Mouse (Mus musculus): ENCODE measurements around the gene Zfpm1. TPM values are rescaled to one million over a fixed set of nuclear protein-coding genes. Genes with fewer than 3 reads are reported as not detected.
A peak's percentile ranks its signal among the peaks of the same experiment; 100 is the strongest.

Zfpm1 gene
- polyA plus RNA-seq, 1 experiment from 2014 or later: 6.1 TPM

DNA sequence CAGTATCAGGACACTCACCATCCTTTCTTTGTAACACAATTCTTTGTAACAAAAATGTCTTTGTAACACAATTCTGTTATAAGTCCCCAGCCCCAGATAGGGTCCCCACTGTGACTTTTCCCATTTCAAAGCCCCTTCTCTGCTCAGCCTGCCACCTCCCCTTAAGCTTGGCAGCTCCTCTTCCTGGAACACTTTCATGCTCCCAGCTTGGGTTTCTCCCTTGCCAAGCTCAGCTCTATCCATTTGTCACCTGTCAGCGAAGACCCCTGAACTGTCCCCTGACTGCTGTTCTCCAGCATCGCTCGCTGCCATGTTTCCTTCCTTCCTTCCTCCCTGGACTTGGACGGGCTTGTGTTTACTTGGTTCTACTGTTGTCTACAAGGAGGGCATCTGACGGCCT is 75.7 kb downstream of the Zfpm1 start:
- no peak overlapping the region for H3K9ac ChIP-seq (ENCODE audit: low read length)
- H3K4me3 ChIP-seq (ENCODE audit: control insufficient read depth in 1 of 2, insufficient read depth in 1 of 2, low read depth in 1 of 2, low read length in 2 of 2): no peak overlapping the region
- WGBS: 60% methylated on average over 5 of the region's 5 CpGs
- ATAC-seq (ENCODE audit: insufficient number of reproducible peaks, insufficient read depth, low FRiP score, low read depth): no peak
- H3K27ac ChIP-seq (replicated peaks in 1 of 2; ENCODE audit: control insufficient read depth in 1 of 2, insufficient read depth in 1 of 2, low read depth in 2 of 2, low read length in 2 of 2): no peak overlapping the region
- no peaks in the 10 kb centered on the region for H3K4me1 ChIP-seq (ENCODE audit: control insufficient read depth in 2 of 2, insufficient read depth in 2 of 2, low read length in 2 of 2)
- H3K27me3 ChIP-seq (ENCODE audit: control insufficient read depth, insufficient read depth, low read length): 0 out of 2 replicates have a peak, but pooled peaks cover 3% of the 10 kb centered on the region
- no peaks in the 10 kb centered on the region for H3K9me3 ChIP-seq (ENCODE audit: control insufficient read depth, low read length)
- H3K4me2 ChIP-seq (ENCODE audit: low read length): no peak overlapping the region
- H3K36me3 ChIP-seq (ENCODE audit: control insufficient read depth, insufficient read depth, low read length): no peaks in the 10 kb centered on the region

DNA sequence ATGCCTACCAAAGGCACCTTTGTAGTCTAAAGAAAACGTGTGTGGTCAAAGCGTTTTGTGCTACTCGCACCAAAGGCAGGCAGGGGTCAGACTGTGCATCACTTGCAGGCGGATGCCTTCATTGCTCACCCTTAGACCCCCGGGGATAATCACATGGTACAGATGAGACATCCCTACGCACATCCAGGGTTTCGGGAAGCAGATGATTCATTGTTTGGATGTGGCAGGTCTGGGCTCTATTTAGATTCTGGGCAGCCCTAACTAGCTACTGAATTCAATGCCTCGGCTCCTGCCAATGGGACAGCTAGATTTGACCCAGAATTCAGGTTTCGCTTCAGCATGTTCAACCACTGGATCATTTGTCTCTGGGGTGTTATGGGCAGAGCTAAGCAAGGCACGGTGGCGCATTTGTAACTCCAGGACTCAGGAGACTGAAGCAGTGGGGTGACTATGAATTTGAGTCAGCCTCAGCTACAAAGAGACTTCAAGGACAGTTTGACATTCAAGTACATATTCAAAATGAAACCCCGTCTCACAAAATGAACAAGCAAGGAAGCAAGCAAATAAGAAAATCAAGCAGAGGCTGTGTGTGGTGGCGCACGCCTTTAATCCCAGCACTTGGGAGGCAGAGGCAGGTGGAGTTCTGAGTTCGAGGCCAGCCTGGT is 77.3 kb downstream of the Zfpm1 start:
- H3K27ac ChIP-seq (replicated peaks in 1 of 2; ENCODE audit: control insufficient read depth in 1 of 2, insufficient read depth in 1 of 2, low read depth in 2 of 2, low read length in 2 of 2): no peak overlapping the region
- no peak overlapping the region for H3K9ac ChIP-seq (ENCODE audit: low read length)
- no peak for ATAC-seq (ENCODE audit: insufficient number of reproducible peaks, insufficient read depth, low FRiP score, low read depth)
- WGBS: 83% methylated on average over 15 of the region's 15 CpGs
- no peak overlapping the region for H3K4me3 ChIP-seq (ENCODE audit: control insufficient read depth in 1 of 2, insufficient read depth in 1 of 2, low read depth in 1 of 2, low read length in 2 of 2)
- 0 out of 2 replicates have a peak, but pooled peaks cover 3% of the 10 kb centered on the region for H3K27me3 ChIP-seq (ENCODE audit: control insufficient read depth, insufficient read depth, low read length)
- no peak overlapping the region for H3K4me2 ChIP-seq (ENCODE audit: low read length)
- H3K36me3 ChIP-seq (ENCODE audit: control insufficient read depth, insufficient read depth, low read length): no peaks in the 10 kb centered on the region
- 0 out of 4 replicates have a peak, but pooled peaks cover 0 to 2% of the 10 kb centered on the region in 2 experiments for H3K4me1 ChIP-seq (ENCODE audit: control insufficient read depth in 2 of 2, insufficient read depth in 2 of 2, low read length in 2 of 2)
- H3K9me3 ChIP-seq (ENCODE audit: control insufficient read depth, low read length): no peaks in the 10 kb centered on the region

DNA sequence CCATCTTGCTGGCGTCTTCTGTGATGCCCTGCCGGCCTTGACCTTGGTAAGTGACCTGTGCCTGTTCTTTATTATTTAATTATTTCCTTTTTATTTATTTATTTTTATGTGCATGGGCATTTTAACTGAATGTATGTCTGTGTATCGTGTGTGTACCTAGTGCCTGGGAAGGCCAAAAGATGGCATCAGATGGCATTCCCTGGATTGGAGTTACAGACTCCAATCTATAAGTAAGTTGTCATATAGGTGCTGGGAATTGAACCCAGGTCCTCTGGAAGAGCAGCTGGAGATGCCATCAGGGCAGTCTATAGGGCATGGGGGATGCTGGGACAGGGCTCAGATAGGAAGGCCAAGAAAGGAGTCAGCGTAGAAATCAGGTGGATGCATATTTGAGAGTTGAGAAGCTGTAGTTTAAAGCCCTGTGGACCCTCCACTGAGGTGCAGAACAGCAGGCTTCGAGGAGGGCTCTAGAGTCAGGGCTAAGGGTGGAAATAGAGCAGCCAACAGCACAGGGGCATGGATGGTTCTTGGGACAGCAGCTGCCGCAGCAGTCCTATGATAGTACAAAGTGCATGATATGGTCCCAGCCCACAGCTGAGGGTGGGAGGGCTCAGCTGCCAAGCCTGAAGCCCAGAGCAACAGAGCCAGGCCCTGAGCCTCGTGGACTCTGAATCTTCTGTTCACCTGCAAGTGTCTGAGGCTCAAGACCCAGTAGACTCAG is 78.9 kb downstream of the Zfpm1 start, which contains the start of gene Trhr2:
Gene Trhr2 (minus strand): TSS at position 51 of the 721 bp plus-strand sequence.
- WGBS: 76% methylated on average over 7 of the region's 7 CpGs
- Histone ChIP-seq H3K4me3 (ENCODE audit: control insufficient read depth in 1 of 2, insufficient read depth in 1 of 2, low read depth in 1 of 2, low read length in 2 of 2) (no peak within 1 kb of the TSS), H3K27ac (replicated peaks in 1 of 2; ENCODE audit: control insufficient read depth in 1 of 2, insufficient read depth in 1 of 2, low read depth in 2 of 2, low read length in 2 of 2) (no peak within 1 kb of the TSS), H3K9ac (ENCODE audit: low read length) (no peak within 1 kb of the TSS), H3K27me3 (ENCODE audit: control insufficient read depth, insufficient read depth, low read length) (0 out of 2 replicates have a peak, but pooled peaks cover 3% of the 10 kb centered on the region), H3K9me3 (ENCODE audit: control insufficient read depth, low read length) (no peaks in the 10 kb centered on the region), H3K36me3 (ENCODE audit: control insufficient read depth, insufficient read depth, low read length) (no peaks in the 10 kb centered on the region), H3K4me2 (ENCODE audit: low read length) (no peak within 1 kb of the TSS), H3K4me1 (ENCODE audit: control insufficient read depth in 2 of 2, insufficient read depth in 2 of 2, low read length in 2 of 2) (0 out of 4 replicates have a peak, but pooled peaks cover 0 to 2% of the 10 kb centered on the region in 2 experiments)
- no peak for ATAC-seq (ENCODE audit: insufficient number of reproducible peaks, insufficient read depth, low FRiP score, low read depth)

DNA sequence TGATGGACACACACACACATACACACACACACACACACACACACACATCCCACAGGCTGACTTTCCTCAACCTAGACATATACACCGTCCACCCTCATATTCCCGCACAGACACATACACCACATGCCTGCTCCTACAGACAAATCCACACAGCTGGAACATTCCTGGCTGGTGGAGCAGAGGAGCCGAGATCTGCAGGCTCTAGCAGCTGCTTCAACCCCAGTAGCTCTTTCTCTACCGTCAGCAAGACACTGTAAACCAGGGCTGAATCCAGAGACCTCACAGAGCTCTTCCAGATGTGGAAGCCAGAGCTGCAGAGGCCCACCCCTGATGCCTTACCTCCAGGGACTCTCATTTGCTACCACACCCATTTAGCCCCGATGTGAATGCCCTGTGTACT is 80.3 kb downstream of the Zfpm1 start:
- H3K27me3 ChIP-seq (ENCODE audit: control insufficient read depth, insufficient read depth, low read length): 0 out of 2 replicates have a peak, but pooled peaks cover 3% of the 10 kb centered on the region
- no peak overlapping the region for H3K4me3 ChIP-seq (ENCODE audit: control insufficient read depth in 1 of 2, insufficient read depth in 1 of 2, low read depth in 1 of 2, low read length in 2 of 2)
- 0 out of 4 replicates have a peak, but pooled peaks cover 0 to 2% of the 10 kb centered on the region in 2 experiments for H3K4me1 ChIP-seq (ENCODE audit: control insufficient read depth in 2 of 2, insufficient read depth in 2 of 2, low read length in 2 of 2)
- H3K4me2 ChIP-seq (ENCODE audit: low read length): no peak overlapping the region
- H3K9me3 ChIP-seq (ENCODE audit: control insufficient read depth, low read length): no peaks in the 10 kb centered on the region
- H3K27ac ChIP-seq (replicated peaks in 1 of 2; ENCODE audit: control insufficient read depth in 1 of 2, insufficient read depth in 1 of 2, low read depth in 2 of 2, low read length in 2 of 2): no peak overlapping the region
- no peak for ATAC-seq (ENCODE audit: insufficient number of reproducible peaks, insufficient read depth, low FRiP score, low read depth)
- H3K9ac ChIP-seq (ENCODE audit: low read length): no peak overlapping the region
- WGBS: 45% methylated on average over 5 of the region's 5 CpGs
- no peaks in the 10 kb centered on the region for H3K36me3 ChIP-seq (ENCODE audit: control insufficient read depth, insufficient read depth, low read length)

DNA sequence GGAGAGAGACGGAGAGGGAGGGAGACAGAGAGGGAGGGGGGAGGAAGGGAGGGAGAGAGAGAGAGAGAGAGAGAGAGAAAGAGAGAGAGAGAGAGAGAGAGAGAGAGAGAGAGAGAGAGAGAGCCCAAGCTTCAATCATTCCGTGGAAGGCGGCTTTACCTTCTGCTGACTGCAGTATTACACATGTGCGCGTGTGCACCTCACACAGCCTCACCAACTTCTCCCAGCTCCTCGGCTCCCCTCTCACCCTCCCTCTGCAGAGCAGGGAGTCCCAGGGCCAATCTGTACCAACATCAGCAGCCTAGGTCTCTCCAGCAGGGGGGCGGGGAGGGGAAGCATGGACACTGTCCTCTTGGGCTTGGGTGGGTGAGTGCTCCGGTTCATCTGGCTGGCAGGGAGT is 81.0 kb downstream of the Zfpm1 start:
- Histone ChIP-seq H3K4me2 (ENCODE audit: low read length) (no peak overlapping the region), H3K9ac (ENCODE audit: low read length) (no peak overlapping the region), H3K4me3 (ENCODE audit: control insufficient read depth in 1 of 2, insufficient read depth in 1 of 2, low read depth in 1 of 2, low read length in 2 of 2) (no peak overlapping the region), H3K27ac (replicated peaks in 1 of 2; ENCODE audit: control insufficient read depth in 1 of 2, insufficient read depth in 1 of 2, low read depth in 2 of 2, low read length in 2 of 2) (no peak overlapping the region), H3K4me1 (ENCODE audit: control insufficient read depth in 2 of 2, insufficient read depth in 2 of 2, low read length in 2 of 2) (0 out of 4 replicates have a peak, but pooled peaks cover 0 to 2% of the 10 kb centered on the region in 2 experiments), H3K9me3 (ENCODE audit: control insufficient read depth, low read length) (no peaks in the 10 kb centered on the region), H3K27me3 (ENCODE audit: control insufficient read depth, insufficient read depth, low read length) (0 out of 2 replicates have a peak, but pooled peaks cover 3% of the 10 kb centered on the region), H3K36me3 (ENCODE audit: control insufficient read depth, insufficient read depth, low read length) (no peaks in the 10 kb centered on the region)
- no peak for ATAC-seq (ENCODE audit: insufficient number of reproducible peaks, insufficient read depth, low FRiP score, low read depth)
- 38% methylated on average over 7 of the region's 8 CpGs for WGBS

DNA sequence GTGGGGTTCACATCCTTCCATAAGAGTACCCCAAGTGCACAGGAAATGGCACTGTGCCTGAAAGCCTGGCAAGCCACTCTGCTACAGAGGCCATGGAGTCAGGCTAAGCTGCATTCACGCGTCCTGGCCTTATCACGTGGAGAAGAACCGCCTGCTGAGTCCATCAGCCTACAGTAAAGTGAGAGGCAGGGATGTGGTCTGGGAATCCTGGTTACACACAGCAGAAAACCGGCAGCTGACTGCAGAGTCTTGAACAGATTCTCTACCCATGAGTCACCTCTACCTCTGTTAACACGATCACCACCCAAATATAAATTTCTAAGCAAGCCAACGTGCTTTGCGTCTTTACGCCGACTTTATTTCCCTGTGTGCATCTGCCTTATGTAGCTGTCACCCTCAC is 86.6 kb downstream of the Zfpm1 start:
- peak overlapping the region; percentile 3 to 45; a peak in 2 of 4 replicates for H3K27ac ChIP-seq (replicated peaks in 1 of 2; ENCODE audit: control insufficient read depth in 1 of 2, insufficient read depth in 1 of 2, low read depth in 2 of 2, low read length in 2 of 2)
- H3K9ac ChIP-seq (ENCODE audit: low read length): 0 out of 2 replicates have a peak overlapping the region, but pooled peaks have one; percentile 23
- no peak for ATAC-seq (ENCODE audit: insufficient number of reproducible peaks, insufficient read depth, low FRiP score, low read depth)

DNA sequence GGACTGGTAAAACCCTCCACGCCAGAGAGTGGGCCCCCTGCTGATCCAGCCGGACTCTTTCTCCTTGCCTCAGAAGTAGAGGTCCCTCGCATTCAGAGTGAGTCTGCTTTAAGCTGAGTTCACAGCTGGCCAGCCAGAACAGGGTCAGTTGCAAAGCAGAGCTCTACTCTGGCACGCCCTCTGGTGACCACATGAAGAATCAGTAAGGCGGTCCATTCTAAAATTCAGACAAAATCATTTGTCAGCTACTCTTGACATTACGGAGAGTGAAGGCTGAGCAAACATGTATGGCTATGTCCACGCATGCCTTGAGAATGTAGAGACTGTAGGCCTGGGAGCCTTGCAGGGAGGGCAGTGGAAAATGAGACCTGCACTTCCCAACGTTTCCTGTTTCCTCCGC is 87.7 kb downstream of the Zfpm1 start:
- WGBS: 11% methylated on average over 9 of the region's 9 CpGs
- Histone ChIP-seq H3K9ac (ENCODE audit: low read length) (no peak overlapping the region; the same call in 1 of the 2 replicates), H3K4me3 (ENCODE audit: control insufficient read depth in 1 of 2, insufficient read depth in 1 of 2, low read depth in 1 of 2, low read length in 2 of 2) (no peak overlapping the region), H3K9me3 (ENCODE audit: control insufficient read depth, low read length) (no peaks in the 10 kb centered on the region), H3K4me1 (ENCODE audit: control insufficient read depth in 2 of 2, insufficient read depth in 2 of 2, low read length in 2 of 2) (peaks cover 11 to 16% of the 10 kb centered on the region in 2 experiments; a peak in 3 of 4 replicates), H3K36me3 (ENCODE audit: control insufficient read depth, insufficient read depth, low read length) (no peaks in the 10 kb centered on the region), H3K4me2 (ENCODE audit: low read length) (no peak overlapping the region), H3K27me3 (ENCODE audit: control insufficient read depth, insufficient read depth, low read length) (no peaks in the 10 kb centered on the region), H3K27ac (replicated peaks in 1 of 2; ENCODE audit: control insufficient read depth in 1 of 2, insufficient read depth in 1 of 2, low read depth in 2 of 2, low read length in 2 of 2) (0 out of 4 replicates have a peak overlapping the region, but pooled peaks have one; percentile 34 to 39)
- ATAC-seq (ENCODE audit: insufficient number of reproducible peaks, insufficient read depth, low FRiP score, low read depth): peak; percentile 69

More for the DNA sequence above, 86.6 kb downstream of the Zfpm1 start:
- peaks cover 11 to 16% of the 10 kb centered on the region in 2 experiments; a peak in 3 of 4 replicates for H3K4me1 ChIP-seq (ENCODE audit: control insufficient read depth in 2 of 2, insufficient read depth in 2 of 2, low read length in 2 of 2)
- WGBS: 31% methylated on average over 10 of the region's 10 CpGs
- H3K27me3 ChIP-seq (ENCODE audit: control insufficient read depth, insufficient read depth, low read length): no peaks in the 10 kb centered on the region
- no peak overlapping the region for H3K4me3 ChIP-seq (ENCODE audit: control insufficient read depth in 1 of 2, insufficient read depth in 1 of 2, low read depth in 1 of 2, low read length in 2 of 2)
- H3K9me3 ChIP-seq (ENCODE audit: control insufficient read depth, low read length): no peaks in the 10 kb centered on the region
- no peak overlapping the region for H3K4me2 ChIP-seq (ENCODE audit: low read length)
- no peaks in the 10 kb centered on the region for H3K36me3 ChIP-seq (ENCODE audit: control insufficient read depth, insufficient read depth, low read length)
